Comparison of ENCODE assay signal across 8 mouse cellular contexts in genomic region chr12:98259518-98259852, GRCm38 (mm10). TPM values are rescaled to one million over a fixed set of nuclear protein-coding genes. Genes with fewer than 3 reads are reported as not detected.
A peak's percentile ranks its signal among the peaks of the same experiment; 100 is the strongest.
DNase-seq lines count a peak whose midpoint lies in the region; ATAC-seq and TF ChIP-seq lines count a peak whose summit lies in the region.

No protein-coding gene starts in this region.

- DNase-seq in heart, postnatal 14 days, result no peak
- no peak for DNase-seq in forebrain, postnatal 0 days
- no peak for DNase-seq in gastrocnemius, adult 18-20 months (ENCODE audit: low spot score)
- DNase-seq in embryo, embryonic 11 days, result no peak
- DNase-seq in ovary, adult 18-20 months (ENCODE audit: low spot score), result no peak

- no peak for ATAC-seq in heart, embryonic 12.5 days (ENCODE audit: insufficient number of reproducible peaks, low FRiP score)
- peak; percentile 12; the same call in 1 of the 2 replicates for ATAC-seq in forebrain, postnatal 0 days
- ATAC-seq in liver, embryonic 16.5 days (ENCODE audit: low read depth), result no peak

- peak overlapping the region; percentile 81 for H3K4me2 ChIP-seq in heart, embryonic 12.5 days
- peak overlapping the region; percentile 71 for H3K4me2 ChIP-seq in forebrain, postnatal 0 days (ENCODE audit: low read depth)
- peak overlapping the region; percentile 80 for H3K4me2 ChIP-seq in liver, embryonic 16.5 days (ENCODE audit: low read depth, low read length)

- no peaks in the 10 kb centered on the region for H3K27me3 ChIP-seq in heart, embryonic 12.5 days (replicated peaks)
- no peaks in the 10 kb centered on the region for H3K27me3 ChIP-seq in E14TG2a.4 (ENCODE audit: insufficient read depth, low read length)
- no peaks in the 10 kb centered on the region for H3K27me3 ChIP-seq in forebrain, postnatal 0 days (ENCODE audit: insufficient read depth, low read length)
- no peaks in the 10 kb centered on the region for H3K27me3 ChIP-seq in liver, embryonic 16.5 days (ENCODE audit: control insufficient read depth, insufficient read depth, low read depth, low read length)

- WGBS in heart, embryonic 12.5 days, result 1% methylated on average over 12 of the region's 12 CpGs
- 3% methylated on average over 12 of the region's 12 CpGs for WGBS in forebrain, postnatal 0 days
- WGBS in liver, embryonic 16.5 days (ENCODE audit: insufficient replicate concordance), result under 1% methylated on average over 12 of the region's 12 CpGs

- H3K4me3 ChIP-seq in heart, embryonic 12.5 days, result peak overlapping the region; percentile 86
- peak overlapping the region; percentile 88 for H3K4me3 ChIP-seq in E14TG2a.4 (replicated peaks; ENCODE audit: low read length)
- H3K4me3 ChIP-seq in forebrain, postnatal 0 days (ENCODE audit: low read depth, low read length), result peak overlapping the region; percentile 89
- peak overlapping the region; percentile 78 for H3K4me3 ChIP-seq in liver, embryonic 16.5 days (ENCODE audit: low read depth, low read length)

- intact Hi-C loops in heart, postnatal 14 days (cut with DNase I), result no loop called here

- peak overlapping the region; percentile 97 for H3K27ac ChIP-seq in heart, embryonic 12.5 days (ENCODE audit: poor library complexity, severe bottlenecking)
- no peak overlapping the region for H3K27ac ChIP-seq in forebrain, postnatal 0 days (ENCODE audit: low read depth, low read length)
- H3K27ac ChIP-seq in liver, embryonic 16.5 days (ENCODE audit: low read length), result peak overlapping the region; percentile 9; the same call in 1 of the 2 replicates

- peaks cover 14% of the 10 kb centered on the region for H3K4me1 ChIP-seq in heart, embryonic 12.5 days (replicated peaks)
- H3K4me1 ChIP-seq in E14TG2a.4 (replicated peaks; ENCODE audit: low read depth, low read length), result no peaks in the 10 kb centered on the region; the same call in 1 of the 2 replicates
- no peaks in the 10 kb centered on the region for H3K4me1 ChIP-seq in forebrain, postnatal 0 days (ENCODE audit: insufficient read depth)
- no peaks in the 10 kb centered on the region; the same call in 1 of the 2 replicates for H3K4me1 ChIP-seq in liver, embryonic 16.5 days (ENCODE audit: control insufficient read depth, low read depth, low read length)

- H3K9me3 ChIP-seq in heart, embryonic 12.5 days (replicated peaks), result no peaks in the 10 kb centered on the region
- H3K9me3 ChIP-seq in E14TG2a.4 (ENCODE audit: low read length), result no peaks in the 10 kb centered on the region
- no peaks in the 10 kb centered on the region for H3K9me3 ChIP-seq in forebrain, postnatal 0 days (ENCODE audit: low read length)
- no peaks in the 10 kb centered on the region for H3K9me3 ChIP-seq in liver, embryonic 16.5 days (replicated peaks; ENCODE audit: control insufficient read depth, low read length)

- TF ChIP-seq CTCF in E14TG2a.4 (conservative IDR thresholded peaks at IDR 0.05; ENCODE audit: low read length), result no peak
- TF ChIP-seq CTCF in forebrain, postnatal 0 days (IDR thresholded peaks at IDR 0.05; ENCODE audit: low read depth), result no peak

- no peaks in the 10 kb centered on the region for H3K36me3 ChIP-seq in heart, embryonic 12.5 days
- no peaks in the 10 kb centered on the region for H3K36me3 ChIP-seq in E14TG2a.4 (ENCODE audit: insufficient read depth, low read length)
- 0 out of 2 replicates have a peak, but pooled peaks cover 4% of the 10 kb centered on the region for H3K36me3 ChIP-seq in forebrain, postnatal 0 days (ENCODE audit: insufficient read depth)
- no peaks in the 10 kb centered on the region for H3K36me3 ChIP-seq in liver, embryonic 16.5 days (ENCODE audit: control insufficient read depth, insufficient read depth)

- peak overlapping the region; percentile 93 for H3K9ac ChIP-seq in heart, embryonic 12.5 days
- peak overlapping the region; percentile 97 for H3K9ac ChIP-seq in forebrain, postnatal 0 days
- H3K9ac ChIP-seq in liver, embryonic 16.5 days (ENCODE audit: low read depth, low read length), result peak overlapping the region; percentile 81

RNA-seq across cellular contexts. Expression of gene Galc, which starts 0.2 kb away (rescaled TPM):
- 8.5 and 9.2 TPM in 2 replicates for polyA plus RNA-seq in heart, embryonic 12.5 days (2016; fragmentation: Nextera tagmentation; extraction: Ambion mirVana)
- 1 to 10 TPM; 7.9 to 8.4 TPM for total RNA-seq in heart, postnatal 14 days (2021)
- total RNA-seq in forebrain, postnatal 0 days (2014; rRNA removed), result 10.5 and 15.3 TPM in 2 replicates
- 6.4 and 10.2 TPM in 2 replicates for polyA plus RNA-seq in forebrain, postnatal 0 days (2015; fragmentation: Nextera tagmentation; extraction: Ambion mirVana)
- 2.0 and 2.4 TPM in 2 replicates for polyA plus RNA-seq in liver, embryonic 16.5 days (2015; fragmentation: Nextera tagmentation; extraction: Ambion mirVana)
- 1 to 10 TPM; 5.3 to 5.5 TPM for total RNA-seq in gastrocnemius, adult 18-20 months (2021)

RNA-seq across cellular contexts. Expression of gene Gpr65, which starts 8.9 kb away (rescaled TPM):
- polyA plus RNA-seq in heart, embryonic 12.5 days (2016; fragmentation: Nextera tagmentation; extraction: Ambion mirVana), result 0.62 and 0.72 TPM in 2 replicates
- total RNA-seq in heart, postnatal 14 days (2021), result 1 to 10 TPM in 1 of 2 experiments, under 1 TPM in 1; 0.43 to 1.3 TPM
- 0.31 and 1.1 TPM in 2 replicates for total RNA-seq in forebrain, postnatal 0 days (2014; rRNA removed)
- 0.19 and 0.30 TPM in 2 replicates for polyA plus RNA-seq in forebrain, postnatal 0 days (2015; fragmentation: Nextera tagmentation; extraction: Ambion mirVana)
- 2.9 and 3.1 TPM in 2 replicates for polyA plus RNA-seq in liver, embryonic 16.5 days (2015; fragmentation: Nextera tagmentation; extraction: Ambion mirVana)
- total RNA-seq in gastrocnemius, adult 18-20 months (2021), result under 1 TPM in 1 of 2 experiments, not detected in 1; 0.14 TPM
